Mouse (Mus musculus): ENCODE data around the gene Tnni3k. TPM values are rescaled to one million over a fixed set of nuclear protein-coding genes. Genes with fewer than 3 reads are reported as not detected.

The Tnni3k gene
- not detected for total RNA-seq (2022)

DNA sequence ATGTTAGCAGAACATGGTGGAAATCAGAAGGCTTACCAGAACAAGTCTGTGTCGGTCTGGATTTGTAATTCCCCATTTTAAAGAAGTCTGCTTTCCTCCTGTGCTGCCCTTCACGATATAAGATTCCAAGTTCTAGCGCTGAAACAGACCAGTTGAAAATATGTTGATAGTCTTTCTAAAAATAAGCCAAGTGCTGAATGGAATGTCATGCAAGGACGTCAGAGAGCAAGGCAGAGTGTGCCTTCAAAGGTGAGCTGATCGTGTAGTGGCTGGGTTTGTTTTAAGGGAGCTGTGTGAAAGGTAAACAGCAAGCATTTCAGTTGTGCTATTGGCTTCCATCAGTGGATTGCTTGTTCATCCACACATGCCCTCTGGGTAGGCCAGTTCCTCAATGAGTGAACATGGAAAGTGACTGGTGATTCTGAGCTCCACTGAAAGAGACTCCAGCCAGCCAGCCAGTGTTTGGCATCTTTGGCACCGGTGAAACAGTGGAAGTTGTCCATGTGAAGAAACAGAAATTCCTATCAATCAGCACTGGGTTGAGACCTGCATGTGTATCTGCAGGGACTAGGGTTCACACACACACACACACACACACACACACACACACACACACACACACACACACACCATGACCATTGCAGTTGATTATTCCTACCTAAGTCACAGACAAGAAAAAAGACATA is at the start of gene Tnni3k:
Gene Tnni3k, minus strand, starts transcription at position 177 of the 686 bp plus-strand sequence.
- no peak for DNase-seq (ENCODE audit: low spot score in 2 of 2)

DNA sequence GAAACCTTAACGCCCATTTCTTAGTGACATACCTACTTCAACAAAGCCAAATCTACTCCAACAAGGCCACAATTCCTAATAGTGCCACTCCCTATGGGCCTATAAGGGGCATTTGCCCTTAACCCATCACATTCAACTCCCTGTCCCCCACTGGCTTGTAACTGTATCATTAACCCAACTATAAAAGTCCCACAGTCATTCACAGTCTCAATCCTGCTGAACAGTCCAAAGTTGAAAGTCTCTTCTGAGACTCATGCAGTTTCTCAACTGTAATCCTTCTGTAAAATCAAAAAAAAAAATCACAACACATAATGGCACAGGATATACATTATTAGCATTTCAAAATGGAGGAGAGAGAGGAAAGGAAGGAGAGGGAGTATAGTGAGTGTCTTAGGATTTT is 44.1 kb upstream of the Tnni3k start:
- no peak for DNase-seq (ENCODE audit: low spot score in 2 of 2)

DNA sequence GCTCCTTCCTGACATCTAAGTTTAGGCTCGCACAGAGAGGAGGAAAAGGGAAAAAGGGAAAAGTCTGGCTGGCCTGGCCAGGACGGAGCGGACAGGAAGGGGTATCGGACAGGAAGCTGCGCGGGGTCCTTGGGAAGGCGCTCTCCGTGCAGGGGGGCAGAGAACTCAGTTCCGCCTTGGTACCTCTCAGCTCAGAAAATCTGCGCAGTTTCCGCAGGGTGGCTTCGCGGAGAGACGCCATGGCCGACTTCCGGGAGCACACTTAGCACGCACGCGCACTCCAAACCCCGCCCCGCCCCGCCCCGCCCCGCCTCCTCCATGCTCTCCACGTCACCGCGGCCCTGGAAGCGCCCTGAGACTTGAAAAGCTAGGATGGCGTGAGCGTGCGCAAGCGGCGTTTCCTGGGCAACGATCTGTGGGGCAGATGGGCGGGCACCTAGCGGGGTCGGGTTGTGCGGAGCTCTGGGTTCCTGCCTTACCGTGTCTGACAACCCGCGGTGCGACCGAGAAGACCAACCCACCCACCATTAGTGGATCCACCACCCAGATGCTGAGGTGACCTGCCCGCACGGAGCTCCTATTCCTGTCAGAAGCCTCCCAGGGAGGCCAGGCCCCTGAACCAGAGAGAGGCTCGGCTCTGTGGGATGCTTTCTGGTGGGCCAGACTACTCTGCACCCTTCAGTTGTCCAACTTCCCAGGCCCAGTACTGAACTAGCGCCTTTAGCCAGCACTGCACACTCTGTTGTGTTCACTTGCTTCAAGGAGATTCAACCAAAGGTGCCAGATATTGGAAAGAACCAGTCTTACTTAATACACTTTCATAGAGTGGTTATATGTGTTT is 38.1 kb upstream of the Tnni3k start, which contains the start of the genes Fpgt and Lrriq3:
Gene Fpgt, minus strand, starts transcription at position 288 of the 841 bp plus-strand sequence.
Gene Lrriq3, plus strand, starts transcription at position 319 of the 841 bp plus-strand sequence.
- DNase-seq (ENCODE audit: low spot score in 2 of 2), result peak; percentile 73 to 80

DNA sequence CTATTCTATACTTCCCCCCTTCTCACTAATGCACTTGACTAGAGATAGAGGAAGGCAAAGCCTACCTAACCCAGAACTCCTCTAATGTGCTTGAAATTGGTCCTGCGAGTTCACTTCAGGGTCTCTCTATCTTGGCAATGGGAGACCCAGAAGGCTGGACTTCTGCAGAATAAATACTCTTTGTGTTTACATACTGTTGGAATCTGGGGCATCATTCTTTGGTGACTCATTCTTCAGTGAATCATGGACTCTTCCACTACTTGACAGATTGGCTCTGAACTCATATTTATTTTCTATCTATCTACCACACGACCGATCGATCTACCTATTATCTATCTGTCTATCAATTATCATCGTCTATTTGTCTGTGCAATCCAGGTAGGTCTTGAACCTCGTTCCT is 36.9 kb upstream of the Tnni3k start:
- no peak for DNase-seq (ENCODE audit: low spot score in 2 of 2)

DNA sequence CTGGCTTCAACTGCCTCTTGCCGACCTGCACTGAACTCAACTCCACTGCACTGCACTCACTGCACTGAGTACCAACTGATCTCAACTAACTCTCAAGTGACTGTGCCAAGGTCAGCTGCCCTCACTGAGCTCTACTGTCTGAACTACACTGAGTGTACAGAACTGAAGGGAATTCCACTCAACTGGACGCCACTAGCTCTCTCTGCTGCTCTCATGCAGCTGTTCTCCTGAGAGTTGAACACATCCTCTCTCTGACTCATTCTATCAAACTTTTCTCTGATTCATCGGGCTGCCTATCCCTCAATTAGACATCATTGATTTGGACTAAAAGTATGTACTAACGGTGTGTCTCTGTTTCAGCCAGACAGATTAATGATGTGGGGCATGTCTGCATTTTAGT is 22.7 kb upstream of the Tnni3k start:
- no peak for DNase-seq (ENCODE audit: low spot score in 2 of 2)

DNA sequence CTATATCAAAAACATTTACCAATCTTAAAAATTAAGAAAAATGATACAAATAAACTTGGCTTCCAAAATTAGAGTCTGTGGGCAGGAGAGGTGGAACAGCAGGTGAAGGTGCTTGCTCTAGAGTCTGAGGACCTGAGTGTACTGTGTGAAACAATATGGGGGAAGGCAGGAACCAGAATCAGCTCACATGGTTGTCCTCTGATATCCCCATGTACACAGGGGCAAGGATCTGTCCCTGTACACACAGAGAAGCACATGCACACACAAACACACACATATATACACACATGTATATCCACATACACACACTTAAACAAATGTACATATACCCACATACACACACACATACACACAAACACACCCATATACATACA is 4.2 kb upstream of the Tnni3k start:
- DNase-seq (ENCODE audit: low spot score in 2 of 2), result no peak

DNA sequence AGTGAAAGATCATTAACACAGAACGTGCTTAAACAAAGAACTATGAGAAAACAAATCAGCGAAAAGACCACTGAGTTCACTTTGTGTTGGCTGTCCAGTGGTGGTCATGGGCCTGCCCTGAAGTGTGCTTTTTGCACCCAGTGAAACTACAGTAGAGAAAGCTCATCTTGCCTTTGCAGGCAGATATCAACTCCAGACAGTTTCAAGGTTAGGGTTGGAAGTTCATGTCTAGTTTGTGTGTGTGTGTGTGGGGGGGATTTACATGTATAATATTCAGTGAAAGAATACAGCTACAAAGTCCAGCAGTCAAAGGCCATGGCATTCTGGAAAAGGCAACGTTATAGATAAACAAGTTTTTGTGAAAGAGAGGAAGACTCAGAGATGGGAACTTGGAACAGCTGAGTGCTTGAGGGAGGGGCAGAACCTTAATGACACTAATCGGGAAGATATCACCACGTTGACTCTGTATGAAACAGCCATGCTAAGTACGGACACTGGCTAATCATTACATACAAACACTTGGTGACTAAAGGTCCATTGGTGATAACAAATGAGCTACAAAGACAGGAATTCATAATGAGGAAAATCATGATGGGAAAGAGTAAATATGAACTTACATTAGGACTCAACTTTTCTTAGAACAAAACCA is 3.7 kb upstream of the Tnni3k start:
- DNase-seq (ENCODE audit: low spot score in 2 of 2), result no peak

DNA sequence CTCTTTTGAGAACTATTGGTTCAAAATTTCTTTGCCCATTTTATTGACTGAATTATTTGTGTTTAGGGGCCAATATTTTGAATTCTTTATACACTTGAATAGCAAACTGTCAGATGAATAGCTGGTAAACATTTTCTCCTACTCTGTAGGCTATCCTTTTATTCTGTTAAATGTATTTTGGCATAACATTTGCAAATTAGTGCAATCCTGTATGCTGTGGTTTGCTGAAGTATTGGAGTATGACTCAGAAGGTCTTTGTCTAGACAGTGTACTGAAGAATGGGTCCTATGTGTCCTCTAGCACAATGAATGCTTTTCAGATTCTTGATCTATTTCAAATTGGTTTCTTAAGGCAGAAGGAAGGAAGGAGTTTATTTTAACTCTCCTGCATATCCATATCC is 2.4 kb upstream of the Tnni3k start:
- DNase-seq (ENCODE audit: low spot score in 2 of 2), result no peak

DNA sequence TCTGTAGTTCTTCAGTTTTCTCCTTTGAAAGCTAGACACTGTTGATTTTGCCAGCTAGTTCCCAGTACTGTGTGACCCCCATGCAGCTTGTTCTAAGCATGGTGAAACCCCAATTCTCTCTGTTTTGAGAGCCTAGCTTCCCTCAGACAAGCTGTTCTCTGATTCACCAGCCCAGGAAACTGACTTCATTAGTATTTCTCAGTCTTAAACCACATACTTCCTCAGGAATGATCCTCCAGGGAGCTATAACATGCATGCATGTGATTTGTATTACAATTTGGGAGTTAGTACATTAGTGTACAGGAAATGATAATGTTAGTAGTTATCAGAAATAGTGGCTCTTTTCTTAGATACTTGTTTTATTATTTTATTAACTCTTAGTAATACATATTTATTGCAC is 1.4 kb upstream of the Tnni3k start:
- DNase-seq (ENCODE audit: low spot score in 2 of 2), result no peak

DNA sequence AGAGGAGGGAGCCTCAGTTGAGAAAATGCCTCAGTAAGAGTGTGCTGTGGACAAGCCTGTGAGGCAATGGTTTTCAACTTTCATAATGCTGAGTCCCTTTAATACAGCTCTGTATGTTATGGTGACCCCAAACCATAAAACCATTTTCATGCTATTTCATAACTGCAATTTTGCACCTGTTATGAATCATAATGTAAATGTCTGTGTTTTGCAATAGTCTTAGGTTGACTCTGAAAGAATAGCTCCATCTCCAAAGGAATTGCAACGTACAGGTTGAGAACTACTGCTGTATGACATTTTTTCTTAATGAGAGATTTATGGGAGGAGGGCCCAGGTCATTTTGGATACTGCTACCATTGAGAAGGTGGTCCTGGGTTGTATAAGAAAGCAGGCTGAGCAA is 2.0 kb downstream of the Tnni3k start:
- no peak for DNase-seq (ENCODE audit: low spot score in 2 of 2)

DNA sequence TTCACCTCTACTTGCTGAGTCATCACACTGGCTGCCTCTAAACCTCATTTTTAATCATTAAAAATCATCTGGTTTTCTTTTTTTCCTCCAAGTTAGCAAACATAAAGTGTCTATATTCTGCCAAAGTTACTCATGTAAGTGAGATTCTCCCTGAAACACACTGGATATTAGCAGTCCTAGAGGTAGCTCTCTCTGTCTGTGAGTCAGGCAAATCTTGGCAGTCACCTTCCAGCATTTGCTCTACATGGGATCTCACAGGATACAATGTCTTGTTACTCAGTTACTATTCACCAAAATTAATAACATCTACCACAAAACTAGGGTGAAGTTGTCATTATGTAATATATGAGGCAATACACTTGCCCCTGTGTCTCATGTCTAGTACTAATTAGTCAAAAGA is 3.2 kb downstream of the Tnni3k start:
- DNase-seq (ENCODE audit: low spot score in 2 of 2), result no peak

DNA sequence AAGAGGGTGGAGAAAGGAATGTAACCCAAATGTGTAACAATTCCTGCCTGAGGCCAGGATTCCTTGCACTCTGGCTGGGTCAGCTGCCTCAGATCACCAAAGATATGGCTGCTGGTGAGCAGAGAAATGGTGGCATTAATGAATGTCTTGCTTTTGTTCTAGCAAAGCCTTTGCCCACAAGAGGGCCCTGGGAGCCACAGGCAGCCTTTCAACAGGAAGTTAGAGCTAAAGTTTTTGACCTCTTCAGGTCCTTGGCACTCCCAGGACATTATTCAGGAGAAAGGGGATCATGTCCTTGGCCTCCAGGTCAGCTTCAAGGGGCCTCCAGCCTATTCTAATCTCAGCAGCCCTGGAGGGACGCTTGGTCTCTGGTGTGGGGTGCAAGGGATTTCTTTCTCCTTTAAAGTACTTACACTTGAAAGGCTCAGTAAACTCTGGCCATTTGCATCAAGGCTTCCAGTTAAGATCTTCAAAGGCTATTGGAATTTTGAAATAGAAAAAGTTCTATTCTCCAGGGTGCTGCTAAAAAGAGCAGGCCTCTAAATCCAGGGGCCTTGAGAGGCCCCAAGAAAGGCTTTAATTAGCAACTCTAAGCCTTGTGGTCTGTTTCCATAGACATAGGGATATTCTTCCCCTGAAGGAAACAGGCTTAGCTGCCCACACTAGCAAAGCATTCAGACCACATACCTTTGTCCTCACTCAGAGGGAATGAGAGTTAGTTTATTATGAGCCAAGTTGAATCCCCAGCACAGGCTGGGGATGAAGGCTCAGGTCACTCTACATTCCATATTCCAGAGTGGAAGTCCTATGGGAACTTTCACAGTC is 16.0 kb downstream of the Tnni3k start:
- no peak for DNase-seq (ENCODE audit: low spot score in 2 of 2)

DNA sequence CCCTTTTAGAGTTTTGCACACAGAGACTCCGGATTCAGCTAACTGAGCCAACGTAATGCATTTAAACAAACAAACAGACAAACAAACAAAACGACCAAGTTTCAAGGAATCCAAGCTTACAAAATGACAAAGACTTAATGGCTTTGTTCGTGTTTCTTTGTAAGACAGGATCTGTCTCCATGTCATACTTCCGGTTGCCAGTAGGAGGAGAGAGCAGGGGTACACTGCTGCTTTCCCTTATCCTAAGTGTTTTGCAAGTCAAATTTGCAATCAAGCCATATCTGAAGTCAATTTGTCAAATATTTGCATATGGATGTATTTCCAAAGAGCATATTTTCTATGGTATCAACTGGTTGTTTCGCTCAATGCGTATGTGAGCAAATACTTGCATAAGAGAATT is 20.9 kb downstream of the Tnni3k start:
- no peak for DNase-seq (ENCODE audit: low spot score in 2 of 2)

DNA sequence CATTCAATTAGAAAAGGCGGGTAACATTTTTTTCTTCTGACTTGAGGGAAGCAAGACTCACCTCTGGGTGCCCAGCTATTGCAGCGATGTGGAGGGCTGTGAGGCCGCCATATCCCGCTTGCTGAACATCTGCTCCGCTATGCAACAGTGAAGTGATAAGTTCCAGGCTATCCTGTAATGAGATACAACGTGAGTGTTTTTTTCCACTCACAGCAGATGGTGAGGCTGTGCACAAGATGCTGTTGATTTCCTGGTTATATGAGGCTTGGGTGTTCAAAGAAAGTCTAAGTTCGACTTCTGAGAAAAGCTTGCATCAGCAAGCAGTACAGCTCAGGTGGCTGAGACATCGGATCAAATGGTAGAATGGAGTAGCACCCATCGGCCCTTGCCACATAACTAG is 25.0 kb downstream of the Tnni3k start:
- DNase-seq (ENCODE audit: low spot score in 2 of 2), result no peak

DNA sequence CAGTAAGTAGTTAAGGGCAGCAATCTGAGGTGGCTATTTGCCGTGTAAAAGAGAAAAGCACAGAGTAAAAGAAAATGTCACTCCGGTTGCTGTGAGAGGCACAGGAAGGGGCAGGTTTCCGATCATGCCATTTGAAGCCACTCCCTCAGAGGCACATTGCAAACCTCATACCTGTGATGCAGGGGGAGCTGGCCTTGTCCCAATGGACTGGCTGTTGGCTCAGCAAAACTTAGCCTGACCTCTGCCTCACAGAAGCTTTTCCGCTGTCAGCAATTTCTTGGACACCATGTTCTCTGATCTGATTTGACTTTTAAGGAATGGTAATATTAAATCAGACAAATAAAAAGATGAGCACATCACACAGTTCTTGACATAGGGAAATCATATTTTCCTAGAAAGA is 52.4 kb downstream of the Tnni3k start:
- DNase-seq (ENCODE audit: low spot score in 2 of 2), result no peak

DNA sequence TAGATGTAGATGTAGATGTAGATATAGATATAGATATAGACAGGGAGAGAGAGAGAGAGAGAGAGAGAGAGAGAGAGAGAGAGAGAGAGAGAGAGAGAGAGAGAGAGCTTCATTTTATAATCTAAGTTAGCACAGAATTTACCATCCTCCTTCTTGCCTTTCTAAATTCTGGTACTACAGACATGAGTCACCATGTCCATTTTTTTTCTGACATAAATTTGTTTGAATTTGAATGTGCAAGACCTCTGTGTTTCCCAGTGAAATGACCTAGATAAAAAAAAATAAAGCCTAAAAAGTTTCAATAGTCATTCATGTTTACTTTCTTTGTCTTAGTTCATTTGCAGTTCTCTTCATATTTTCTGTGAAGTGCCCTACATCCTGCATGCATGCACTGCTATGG is 54.2 kb downstream of the Tnni3k start:
- DNase-seq (ENCODE audit: low spot score in 2 of 2), result no peak

DNA sequence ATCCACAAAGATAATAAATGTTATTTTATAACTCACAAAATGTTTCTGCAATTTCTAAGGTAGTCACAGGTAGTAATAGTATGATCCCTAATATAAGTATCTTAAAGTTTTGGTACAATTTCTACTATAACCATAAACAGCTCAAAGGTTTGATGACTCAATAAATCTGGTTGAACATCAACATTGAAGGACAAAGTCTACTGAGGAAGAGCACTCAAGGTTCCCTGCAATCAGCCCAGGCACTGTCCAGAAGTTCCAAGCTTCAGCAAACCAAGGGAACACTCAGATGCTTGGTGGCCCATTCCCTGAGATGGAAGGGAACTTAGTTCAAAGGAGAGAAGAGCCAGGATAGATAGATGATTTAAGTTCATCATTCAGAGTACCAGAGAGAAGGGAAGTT is 62.5 kb downstream of the Tnni3k start:
- DNase-seq (ENCODE audit: low spot score in 2 of 2), result no peak

DNA sequence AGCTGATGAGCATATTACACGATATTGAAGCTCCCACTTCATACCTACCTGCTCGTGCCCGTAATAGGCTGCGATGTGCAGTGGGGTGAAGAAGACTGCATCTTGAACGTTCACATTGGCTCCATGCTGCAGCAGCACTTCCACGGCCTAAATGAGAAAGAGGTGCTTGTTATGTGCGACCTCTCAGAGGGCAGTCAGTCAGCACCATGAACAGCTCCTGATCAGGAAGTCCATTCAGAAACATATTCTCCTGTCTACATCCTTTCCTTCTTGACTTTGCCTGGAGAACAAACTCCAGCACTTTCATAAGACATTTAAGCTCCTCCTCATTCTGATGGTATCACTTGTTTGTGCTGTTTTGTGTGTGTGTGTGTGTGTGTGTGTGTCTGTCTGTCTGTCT is 76.1 kb downstream of the Tnni3k start:
- no peak for DNase-seq (ENCODE audit: low spot score in 2 of 2)

DNA sequence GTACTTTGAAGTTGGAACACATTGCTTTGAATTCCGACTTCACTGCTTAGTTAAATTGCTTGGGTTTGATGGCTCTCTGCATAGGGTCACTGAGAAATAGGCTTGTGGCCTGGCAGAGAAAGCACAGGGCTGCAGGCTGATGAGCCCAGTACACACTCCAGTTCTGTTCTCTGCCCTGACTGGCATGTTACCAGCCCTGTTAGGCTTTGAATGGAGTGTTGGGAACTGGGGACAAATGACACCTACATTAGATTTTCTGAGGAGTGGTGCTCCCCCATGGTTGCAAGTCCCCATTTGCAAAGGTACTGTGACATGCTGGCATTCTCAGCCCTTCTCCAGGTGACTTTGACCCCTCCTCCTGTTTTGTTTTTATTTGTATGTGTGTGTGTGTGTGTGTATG is 83.6 kb downstream of the Tnni3k start:
- no peak for DNase-seq (ENCODE audit: low spot score in 2 of 2)

DNA sequence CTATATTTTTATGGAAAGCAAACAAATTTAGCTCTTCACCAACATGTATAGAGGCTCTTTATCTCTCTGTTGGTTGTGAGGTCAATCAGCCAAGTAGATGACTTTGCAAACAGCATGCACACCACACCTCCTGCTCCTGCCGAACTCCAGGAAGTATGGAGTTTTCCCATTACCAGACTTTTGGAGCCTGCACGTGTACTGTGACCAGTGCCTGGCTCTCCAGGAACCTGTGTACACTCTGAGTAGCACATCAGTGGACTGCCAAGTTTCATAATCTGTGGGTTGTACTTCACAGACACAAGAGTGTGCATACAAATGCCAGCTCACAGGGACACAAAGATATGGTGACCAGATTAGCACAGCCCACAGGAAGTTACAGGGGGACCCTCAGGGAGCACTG is 84.2 kb downstream of the Tnni3k start:
- no peak for DNase-seq (ENCODE audit: low spot score in 2 of 2)

DNA sequence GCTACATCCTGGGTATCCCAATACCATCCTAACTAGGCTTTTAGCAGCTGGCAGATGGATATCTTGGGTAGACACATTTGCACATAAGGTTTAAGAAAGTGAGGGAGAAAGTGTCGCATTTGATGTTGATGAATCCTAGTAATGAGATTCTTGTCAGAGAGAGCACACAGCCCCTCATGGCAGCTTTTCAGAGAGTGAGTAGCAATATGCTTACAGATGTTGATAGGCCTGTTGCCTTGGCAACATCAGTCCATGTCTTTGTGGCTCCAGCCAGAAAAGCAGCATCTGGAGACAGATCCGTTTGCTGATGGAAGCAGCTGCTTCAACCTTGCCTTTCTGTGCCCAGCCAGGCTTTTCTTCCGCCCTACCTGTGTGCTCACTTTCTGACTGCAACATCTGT is 93.9 kb downstream of the Tnni3k start:
- DNase-seq (ENCODE audit: low spot score in 2 of 2), result no peak

DNA sequence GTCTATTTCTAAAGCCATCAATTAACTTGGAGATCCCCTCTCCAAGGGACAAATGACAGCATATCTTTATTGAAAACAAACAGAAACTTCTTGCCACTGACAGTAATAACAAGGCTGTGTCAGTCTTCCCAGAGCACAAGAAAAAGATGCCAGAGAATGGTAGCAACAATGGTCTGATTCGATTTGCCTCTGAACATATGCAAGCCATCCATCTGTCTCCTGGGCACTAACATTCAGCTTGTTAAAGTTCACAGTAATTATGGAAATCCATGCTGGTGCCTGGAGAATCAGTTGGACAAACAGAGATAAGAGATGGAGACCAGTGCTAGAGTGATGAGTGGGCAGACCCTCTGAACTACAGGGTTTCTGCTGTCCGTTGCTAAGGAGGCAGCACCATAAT is 102.1 kb downstream of the Tnni3k start:
- no peak for DNase-seq (ENCODE audit: low spot score in 2 of 2)

Data from gastrocnemius, adult 8-10 months (tissue).